ENCODE assay signal across 8 mouse cellular contexts in the genomic region with DNA sequence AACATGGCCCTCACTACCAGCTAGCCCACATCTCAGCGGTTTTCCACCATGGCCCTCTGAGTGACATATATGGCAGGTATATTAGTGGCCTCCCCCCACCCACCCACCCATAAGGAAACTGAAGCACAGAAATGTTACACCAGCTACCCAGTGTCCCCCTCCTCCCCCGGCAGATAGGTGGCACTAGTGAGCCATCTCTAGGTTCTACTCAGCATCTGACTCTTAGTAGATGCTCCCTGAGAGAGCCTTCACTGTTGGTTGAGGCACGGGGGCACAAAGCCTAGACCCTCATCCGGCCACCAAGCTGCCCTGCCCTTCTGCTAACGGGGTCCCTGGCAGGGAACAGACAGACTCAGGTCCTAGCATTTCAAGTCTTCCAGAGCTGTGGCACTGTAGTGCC. TPM values are rescaled to one million over a fixed set of nuclear protein-coding genes. Genes with fewer than 3 reads are reported as not detected.
DNase-seq lines count a peak whose midpoint lies in the region; ATAC-seq and TF ChIP-seq lines count a peak whose summit lies in the region.

No protein-coding gene starts in this region.

- peak; percentile 40; the same call in 1 of the 2 replicates for TF ChIP-seq CTCF in testis, adult 2 months (IDR thresholded peaks at IDR 0.05; ENCODE audit: control insufficient read depth, insufficient read depth, insufficient replicate concordance, low read depth, low read length)

- no peak overlapping the region for H3K9ac ChIP-seq in forebrain, embryonic 12.5 days
- H3K9ac ChIP-seq in forebrain, embryonic 16.5 days (replicated peaks; ENCODE audit: low read depth, low read length): no peak overlapping the region
- no peak overlapping the region for H3K9ac ChIP-seq in intestine, embryonic 15.5 days

- no peak for TF ChIP-seq POLR2A in testis, adult 2 months (IDR thresholded peaks at IDR 0.05; ENCODE audit: control insufficient read depth, low read depth, low read length)

- peak overlapping the region; percentile 69 for H3K27ac ChIP-seq in forebrain, embryonic 12.5 days
- H3K27ac ChIP-seq in forebrain, embryonic 16.5 days (ENCODE audit: low read length): no peak overlapping the region
- no peak overlapping the region for H3K27ac ChIP-seq in testis, adult 2 months (ENCODE audit: control insufficient read depth, insufficient read depth, low read depth, low read length)
- H3K27ac ChIP-seq in intestine, embryonic 15.5 days: no peak overlapping the region

- no peak for DNase-seq in testis, postnatal 14 days (ENCODE audit: low spot score)
- DNase-seq in cerebellum, postnatal 36 days: peak; percentile 77 to 78
- peak; percentile 84 for DNase-seq in thymus, postnatal 4 days

- H3K36me3 ChIP-seq in forebrain, embryonic 12.5 days (replicated peaks): no peaks in the 10 kb centered on the region
- H3K36me3 ChIP-seq in forebrain, embryonic 16.5 days (ENCODE audit: control insufficient read depth, insufficient read depth): no peaks in the 10 kb centered on the region
- no peaks in the 10 kb centered on the region for H3K36me3 ChIP-seq in testis, adult 2 months (ENCODE audit: control insufficient read depth, insufficient read depth, low read length)
- no peaks in the 10 kb centered on the region for H3K36me3 ChIP-seq in intestine, embryonic 15.5 days

- no peaks in the 10 kb centered on the region for H3K9me3 ChIP-seq in forebrain, embryonic 12.5 days
- no peaks in the 10 kb centered on the region for H3K9me3 ChIP-seq in forebrain, embryonic 16.5 days (ENCODE audit: control insufficient read depth, low read length)
- H3K9me3 ChIP-seq in intestine, embryonic 15.5 days: no peaks in the 10 kb centered on the region

- H3K4me2 ChIP-seq in forebrain, embryonic 12.5 days: no peak overlapping the region
- H3K4me2 ChIP-seq in forebrain, embryonic 16.5 days (ENCODE audit: low read length): no peak overlapping the region
- no peak overlapping the region for H3K4me2 ChIP-seq in intestine, embryonic 15.5 days (replicated peaks)

- WGBS in forebrain, embryonic 12.5 days: 60% methylated on average over 5 of the region's 5 CpGs
- 61% methylated on average over 5 of the region's 5 CpGs for WGBS in forebrain, embryonic 16.5 days
- WGBS in intestine, embryonic 15.5 days: 61% methylated on average over 5 of the region's 5 CpGs

- ATAC-seq in forebrain, embryonic 12.5 days (ENCODE audit: low FRiP score): no peak
- ATAC-seq in forebrain, embryonic 16.5 days: no peak
- ATAC-seq in intestine, embryonic 15.5 days: peak; percentile 29; the same call in 1 of the 2 replicates
- ATAC-seq in megakaryocyte-erythroid progenitor cell, adult 5-6 weeks (replicated peaks; ENCODE audit: low FRiP score, low TSS enrichment, poor library complexity, severe bottlenecking): 0 out of 2 replicates have a peak, but pooled peaks have one; percentile 42

- no peak overlapping the region for H3K4me3 ChIP-seq in forebrain, embryonic 12.5 days (replicated peaks)
- no peak overlapping the region for H3K4me3 ChIP-seq in forebrain, embryonic 16.5 days (replicated peaks; ENCODE audit: low read length)
- H3K4me3 ChIP-seq in testis, adult 2 months (ENCODE audit: control insufficient read depth, low read depth, low read length): no peak overlapping the region
- no peak overlapping the region for H3K4me3 ChIP-seq in intestine, embryonic 15.5 days (replicated peaks)

- H3K27me3 ChIP-seq in forebrain, embryonic 12.5 days: peaks cover 18% of the 10 kb centered on the region
- no peaks in the 10 kb centered on the region for H3K27me3 ChIP-seq in forebrain, embryonic 16.5 days (replicated peaks; ENCODE audit: control insufficient read depth, insufficient read depth, low read length)
- no peaks in the 10 kb centered on the region for H3K27me3 ChIP-seq in testis, adult 2 months (ENCODE audit: control insufficient read depth, insufficient read depth, low read length)
- no peaks in the 10 kb centered on the region for H3K27me3 ChIP-seq in intestine, embryonic 15.5 days (replicated peaks)

- H3K4me1 ChIP-seq in forebrain, embryonic 12.5 days: peaks cover 86% of the 10 kb centered on the region
- H3K4me1 ChIP-seq in forebrain, embryonic 16.5 days (replicated peaks; ENCODE audit: control insufficient read depth, insufficient read depth, low read length): peaks cover 62% of the 10 kb centered on the region
- H3K4me1 ChIP-seq in testis, adult 2 months (ENCODE audit: control insufficient read depth, insufficient read depth, low read length): no peaks in the 10 kb centered on the region; the same call in 1 of the 2 replicates
- H3K4me1 ChIP-seq in intestine, embryonic 15.5 days (replicated peaks): peaks cover 41% of the 10 kb centered on the region

RNA-seq across cellular contexts. Expression of gene Ccnk, which starts 38.2 kb away (rescaled TPM):
- polyA plus RNA-seq in forebrain, embryonic 12.5 days (2016; fragmentation: Nextera tagmentation; extraction: Ambion mirVana): 4.7 and 5.4 TPM in 2 replicates
- polyA plus RNA-seq in forebrain, embryonic 16.5 days (2015; fragmentation: Nextera tagmentation; extraction: Ambion mirVana): 3.1 and 3.2 TPM in 2 replicates
- polyA plus RNA-seq in testis, adult 2 months (2012; rRNA removed): 225 and 271 TPM in 2 replicates
- polyA plus RNA-seq in intestine, embryonic 15.5 days (2015; fragmentation: Nextera tagmentation; extraction: Ambion mirVana): 2.8 and 3.8 TPM in 2 replicates
- total RNA-seq in megakaryocyte-erythroid progenitor cell, adult 5-6 weeks (2014; fragmentation: Nextera tagmentation): 75.0 and 84.0 TPM in 2 replicates
- total RNA-seq in megakaryocyte-erythroid progenitor cell, adult 5-6 weeks (2017): 7.8 and 24.5 TPM in 2 replicates

RNA-seq across cellular contexts. Expression of gene Setd3, which starts 38.5 kb away (rescaled TPM):
- polyA plus RNA-seq in forebrain, embryonic 12.5 days (2016; fragmentation: Nextera tagmentation; extraction: Ambion mirVana): 103 and 112 TPM in 2 replicates
- 104 and 116 TPM in 2 replicates for polyA plus RNA-seq in forebrain, embryonic 16.5 days (2015; fragmentation: Nextera tagmentation; extraction: Ambion mirVana)
- polyA plus RNA-seq in testis, adult 2 months (2012; rRNA removed): 33.8 and 37.9 TPM in 2 replicates
- 91.7 and 97.9 TPM in 2 replicates for polyA plus RNA-seq in intestine, embryonic 15.5 days (2015; fragmentation: Nextera tagmentation; extraction: Ambion mirVana)
- 58.0 and 66.0 TPM in 2 replicates for total RNA-seq in megakaryocyte-erythroid progenitor cell, adult 5-6 weeks (2014; fragmentation: Nextera tagmentation)
- 83.4 and 118 TPM in 2 replicates for total RNA-seq in megakaryocyte-erythroid progenitor cell, adult 5-6 weeks (2017)

RNA-seq across cellular contexts. Expression of gene Ccdc85c, which starts 57.7 kb away (rescaled TPM):
- polyA plus RNA-seq in forebrain, embryonic 12.5 days (2016; fragmentation: Nextera tagmentation; extraction: Ambion mirVana): 10.7 and 14.7 TPM in 2 replicates
- polyA plus RNA-seq in forebrain, embryonic 16.5 days (2015; fragmentation: Nextera tagmentation; extraction: Ambion mirVana): 12.0 and 12.9 TPM in 2 replicates
- polyA plus RNA-seq in testis, adult 2 months (2012; rRNA removed): 22.6 and 27.9 TPM in 2 replicates
- 8.7 and 9.3 TPM in 2 replicates for polyA plus RNA-seq in intestine, embryonic 15.5 days (2015; fragmentation: Nextera tagmentation; extraction: Ambion mirVana)
- 1.3 TPM in 1 of 2 replicates, not detected in the other for total RNA-seq in megakaryocyte-erythroid progenitor cell, adult 5-6 weeks (2014; fragmentation: Nextera tagmentation)
- total RNA-seq in megakaryocyte-erythroid progenitor cell, adult 5-6 weeks (2017): 0.42 and 1.3 TPM in 2 replicates

Comparison
In these comparisons a context has a peak if more than half of its experiments do, and no peak if none do; other contexts are left out.
1. ATAC-seq: peak in intestine, embryonic 15.5 days (single experiment) and megakaryocyte-erythroid progenitor cell, adult 5-6 weeks (single experiment); none in forebrain, embryonic 12.5 days (single experiment) and forebrain, embryonic 16.5 days (single experiment).
2. RNA of gene Ccnk, which starts 38.2 kb away (polyA plus RNA-seq): 225 to 271 TPM in testis, adult 2 months; 4.7 to 5.4 TPM in forebrain, embryonic 12.5 days, 2.8 to 3.8 TPM in intestine, embryonic 15.5 days and 3.1 to 3.2 TPM in forebrain, embryonic 16.5 days; every median in the first group is over 10 times any median in the second.